Mouse (Mus musculus): ENCODE measurements around the gene Atp6v0a2.

DNA sequence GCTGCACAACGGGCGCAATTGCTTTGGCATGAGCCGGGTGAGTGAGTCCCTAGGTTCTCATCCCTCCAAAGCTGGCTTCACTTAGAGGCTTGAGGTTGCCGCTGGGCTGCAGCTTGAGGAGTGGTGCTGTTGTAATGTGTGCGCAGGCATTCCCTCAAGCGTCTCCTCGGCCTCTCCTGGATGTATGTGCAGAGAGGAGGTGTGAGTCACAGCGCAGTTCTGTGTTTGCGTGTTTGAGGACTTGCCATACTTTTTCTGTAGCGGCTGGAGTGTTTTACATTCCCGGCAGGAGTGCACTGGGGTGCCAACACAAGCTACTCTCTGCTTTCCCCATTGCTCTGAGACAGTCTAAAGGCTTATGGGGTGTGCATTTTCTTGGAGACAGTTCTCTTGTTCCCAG is 89.6 kb downstream of the Atp6v0a2 start:
- TF ChIP-seq HCFC1 (IDR thresholded peaks at IDR 0.05; ENCODE audit: borderline replicate concordance, insufficient read depth, low read length) (no peak), ZNF384 (IDR thresholded peaks at IDR 0.05; ENCODE audit: low read depth, low read length) (no peak)

Data from ES-E14 (cell line).